Mouse (Mus musculus) cerebellum, postnatal 4 days (tissue): ENCODE results near the gene Nos1ap.
A peak's percentile ranks its signal among the peaks of the same experiment; 100 is the strongest.

Experiments used
- DNase-seq, 2 experiments: peaks; one replicate each; pipeline ENCODE4 v3.0.0; 2022; ENCODE audit warnings: low spot score in 2 of 2, mixed read lengths in 1 of 2

Nos1ap gene

GRCm38 (mm10) chr1:170589219-170590040 lies at the start of gene Nos1ap:
Gene Nos1ap (minus strand): TSS chr1:170589861.
- peak; percentile 51 to 74 for DNase-seq

- no peak for DNase-seq
These were observed 49.3 kb upstream of the Nos1ap start for GRCm38 (mm10) chr1:170638941-170639340.

- no peak for DNase-seq
These were observed 43.2 kb upstream of the Nos1ap start for GRCm38 (mm10) chr1:170632856-170633255.

- peak; percentile 69 to 81 for DNase-seq
These were observed 42.7 kb upstream of the Nos1ap start for GRCm38 (mm10) chr1:170632385-170632784.

- no peak for DNase-seq
These were observed 41.9 kb upstream of the Nos1ap start for GRCm38 (mm10) chr1:170631571-170631970.

GRCm38 (mm10) chr1:170630489-170630888 lies 40.8 kb upstream of the Nos1ap start:
- no peak for DNase-seq

GRCm38 (mm10) chr1:170623432-170623831 lies 33.8 kb upstream of the Nos1ap start:
- DNase-seq, result no peak

- no peak for DNase-seq
These were observed 33.3 kb upstream of the Nos1ap start for GRCm38 (mm10) chr1:170622934-170623333.

GRCm38 (mm10) chr1:170619686-170620374 lies 30.2 kb upstream of the Nos1ap start:
- no peak for DNase-seq

- DNase-seq, result peak; percentile 67 to 83
These were observed 23.6 kb upstream of the Nos1ap start for GRCm38 (mm10) chr1:170612968-170613872.

- DNase-seq, result no peak
These were observed 22.0 kb upstream of the Nos1ap start for GRCm38 (mm10) chr1:170611631-170612030.

GRCm38 (mm10) chr1:170610695-170611094 lies 21.0 kb upstream of the Nos1ap start:
- no peak for DNase-seq

- DNase-seq, result no peak
These were observed 20.6 kb upstream of the Nos1ap start for GRCm38 (mm10) chr1:170610289-170610688.

GRCm38 (mm10) chr1:170609872-170610271 lies 20.2 kb upstream of the Nos1ap start:
- no peak for DNase-seq

GRCm38 (mm10) chr1:170608461-170609071 lies 18.9 kb upstream of the Nos1ap start:
- no peak for DNase-seq

- no peak for DNase-seq
These were observed 17.7 kb upstream of the Nos1ap start for GRCm38 (mm10) chr1:170607231-170607917.

- DNase-seq, result no peak
These were observed 15.8 kb upstream of the Nos1ap start for GRCm38 (mm10) chr1:170605228-170606001.

- DNase-seq, result no peak
These were observed 4.9 kb upstream of the Nos1ap start for GRCm38 (mm10) chr1:170594575-170594974.

- DNase-seq, result no peak
These were observed 870 bp upstream of the Nos1ap start for GRCm38 (mm10) chr1:170590531-170590930.

GRCm38 (mm10) chr1:170590041-170590360 lies 340 bp upstream of the Nos1ap start:
- no peak for DNase-seq
